Mouse (Mus musculus): ENCODE results near the gene Uri1.

DNA sequence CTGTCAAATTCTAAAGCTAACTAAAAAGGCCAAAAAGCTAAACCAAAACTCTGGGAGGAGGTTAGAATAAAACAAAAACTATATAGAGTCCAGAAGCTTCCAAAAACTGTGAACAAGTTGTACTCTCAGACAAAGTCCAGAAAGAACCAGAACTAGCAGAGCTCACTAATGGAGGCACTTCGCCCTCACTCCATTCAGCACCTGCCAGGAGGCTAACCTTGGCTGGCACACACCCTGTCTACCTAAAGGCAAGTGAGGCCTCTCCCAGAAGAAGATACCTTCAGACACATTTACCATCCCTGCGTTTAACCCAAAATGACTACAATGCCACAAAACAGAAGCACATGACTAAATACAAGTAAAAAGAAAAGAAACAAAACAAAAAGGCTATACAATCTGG, 20.9 kb downstream of the Uri1 start:
- TF ChIP-seq CTCF (IDR thresholded peaks at IDR 0.05; ENCODE audit: low read depth, low read length), result no peak
- no peak for TF ChIP-seq EP300 (IDR thresholded peaks at IDR 0.05; ENCODE audit: insufficient read depth, low read depth, low read length)
